Mouse (Mus musculus): ENCODE measurements at regions not wholly inside any gene's neighbourhood (a gene's known extent, or its start where the extent isn't known, plus 50 kb on each side); places are given as distances from the start of the nearest gene placed in this dataset.
A peak's percentile ranks its signal among the peaks of the same experiment; 100 is the strongest.

GRCm38 (mm10) chr13:48017649-48018048 lies 243.4 kb upstream of the Id4 start:
- peak; percentile 38 for DNase-seq (ENCODE audit: low spot score)
- H3K36me3 ChIP-seq (ENCODE audit: control insufficient read depth, insufficient read depth, low read length), result no peaks in the 10 kb centered on the region
- H3K9ac ChIP-seq (ENCODE audit: low read length), result no peak overlapping the region
- no peak overlapping the region for H3K27ac ChIP-seq (replicated peaks)
- TF ChIP-seq CTCF (IDR thresholded peaks at IDR 0.05; ENCODE audit: low read depth) (no peak), EP300 (optimal IDR thresholded peaks at IDR 0.05) (no peak)
- 54% methylated on average over 8 of the region's 8 CpGs for WGBS
- H3K27me3 ChIP-seq (ENCODE audit: control insufficient read depth, insufficient read depth, low read length), result no peaks in the 10 kb centered on the region
- no peak overlapping the region for H3K4me3 ChIP-seq (ENCODE audit: low read depth, low read length)
- no peaks in the 10 kb centered on the region for H3K4me1 ChIP-seq (replicated peaks; ENCODE audit: control insufficient read depth, insufficient read depth)
- peak; percentile 61 for ATAC-seq (ENCODE audit: low FRiP score, low TSS enrichment)
- H3K4me2 ChIP-seq (replicated peaks; ENCODE audit: low read depth), result no peak overlapping the region
- no peaks in the 10 kb centered on the region for H3K9me3 ChIP-seq (ENCODE audit: control insufficient read depth, low read length)

- WGBS, result 66% methylated on average over 5 of the region's 5 CpGs
- Histone ChIP-seq H3K4me2 (replicated peaks; ENCODE audit: low read depth) (no peak overlapping the region; the same call in 1 of the 2 replicates), H3K4me1 (replicated peaks; ENCODE audit: control insufficient read depth, insufficient read depth) (no peaks in the 10 kb centered on the region), H3K27me3 (ENCODE audit: control insufficient read depth, insufficient read depth, low read length) (no peaks in the 10 kb centered on the region), H3K36me3 (ENCODE audit: control insufficient read depth, insufficient read depth, low read length) (no peaks in the 10 kb centered on the region), H3K9me3 (ENCODE audit: control insufficient read depth, low read length) (no peaks in the 10 kb centered on the region), H3K27ac (replicated peaks) (no peak overlapping the region), H3K9ac (ENCODE audit: low read length) (no peak overlapping the region), H3K4me3 (ENCODE audit: low read depth, low read length) (no peak overlapping the region)
- DNase-seq (ENCODE audit: low spot score) (no peak), ATAC-seq (ENCODE audit: low FRiP score, low TSS enrichment) (no peak)
- TF ChIP-seq EP300 (optimal IDR thresholded peaks at IDR 0.05), result no peak
- TF ChIP-seq CTCF (IDR thresholded peaks at IDR 0.05; ENCODE audit: low read depth), result no peak
These were observed 242.4 kb upstream of the Id4 start for GRCm38 (mm10) chr13:48018606-48019005.

GRCm38 (mm10) chr13:48022958-48023615 lies 237.9 kb upstream of the Id4 start:
- ATAC-seq (ENCODE audit: low FRiP score, low TSS enrichment) (no peak), DNase-seq (ENCODE audit: low spot score) (no peak)
- Histone ChIP-seq H3K27me3 (ENCODE audit: control insufficient read depth, insufficient read depth, low read length) (no peaks in the 10 kb centered on the region), H3K4me1 (replicated peaks; ENCODE audit: control insufficient read depth, insufficient read depth) (no peaks in the 10 kb centered on the region), H3K9ac (ENCODE audit: low read length) (no peak overlapping the region), H3K4me2 (replicated peaks; ENCODE audit: low read depth) (no peak overlapping the region), H3K4me3 (ENCODE audit: low read depth, low read length) (no peak overlapping the region), H3K9me3 (ENCODE audit: control insufficient read depth, low read length) (no peaks in the 10 kb centered on the region), H3K27ac (replicated peaks) (no peak overlapping the region), H3K36me3 (ENCODE audit: control insufficient read depth, insufficient read depth, low read length) (no peaks in the 10 kb centered on the region)
- 68% methylated on average over 7 of the region's 7 CpGs for WGBS
- no peak for TF ChIP-seq CTCF (IDR thresholded peaks at IDR 0.05; ENCODE audit: low read depth)
- TF ChIP-seq EP300 (optimal IDR thresholded peaks at IDR 0.05), result no peak

GRCm38 (mm10) chr13:48027775-48028489 lies 233.1 kb upstream of the Id4 start:
- ATAC-seq (ENCODE audit: low FRiP score, low TSS enrichment) (no peak), DNase-seq (ENCODE audit: low spot score) (peak; percentile 64)
- 38% methylated on average over 7 of the region's 7 CpGs for WGBS

GRCm38 (mm10) chr13:48031491-48031890 lies 229.5 kb upstream of the Id4 start:
- Histone ChIP-seq H3K4me2 (replicated peaks; ENCODE audit: low read depth) (no peak overlapping the region), H3K27me3 (ENCODE audit: control insufficient read depth, insufficient read depth, low read length) (no peaks in the 10 kb centered on the region), H3K36me3 (ENCODE audit: control insufficient read depth, insufficient read depth, low read length) (no peaks in the 10 kb centered on the region), H3K9ac (ENCODE audit: low read length) (no peak overlapping the region), H3K27ac (replicated peaks) (no peak overlapping the region), H3K4me1 (replicated peaks; ENCODE audit: control insufficient read depth, insufficient read depth) (no peaks in the 10 kb centered on the region), H3K4me3 (ENCODE audit: low read depth, low read length) (no peak overlapping the region), H3K9me3 (ENCODE audit: control insufficient read depth, low read length) (no peaks in the 10 kb centered on the region)
- DNase-seq (ENCODE audit: low spot score) (no peak), ATAC-seq (ENCODE audit: low FRiP score, low TSS enrichment) (no peak)
- no peak for TF ChIP-seq EP300 (optimal IDR thresholded peaks at IDR 0.05)
- no peak for TF ChIP-seq CTCF (IDR thresholded peaks at IDR 0.05; ENCODE audit: low read depth)
- WGBS, result 85% methylated on average over 8 of the region's 8 CpGs

More at GRCm38 (mm10) chr13:48027775-48028489, 233.1 kb upstream of the Id4 start:
- H3K4me3 ChIP-seq (ENCODE audit: low read depth, low read length), result no peak overlapping the region
- no peaks in the 10 kb centered on the region for H3K27me3 ChIP-seq (ENCODE audit: control insufficient read depth, insufficient read depth, low read length)
- H3K4me1 ChIP-seq (replicated peaks; ENCODE audit: control insufficient read depth, insufficient read depth), result no peaks in the 10 kb centered on the region
- H3K27ac ChIP-seq (replicated peaks), result no peak overlapping the region
- TF ChIP-seq CTCF (IDR thresholded peaks at IDR 0.05; ENCODE audit: low read depth), result no peak
- no peak for TF ChIP-seq EP300 (optimal IDR thresholded peaks at IDR 0.05)
- no peaks in the 10 kb centered on the region for H3K36me3 ChIP-seq (ENCODE audit: control insufficient read depth, insufficient read depth, low read length)
- H3K4me2 ChIP-seq (replicated peaks; ENCODE audit: low read depth), result no peak overlapping the region
- H3K9ac ChIP-seq (ENCODE audit: low read length), result no peak overlapping the region
- no peaks in the 10 kb centered on the region for H3K9me3 ChIP-seq (ENCODE audit: control insufficient read depth, low read length)

GRCm38 (mm10) chr13:48042172-48042571 lies 218.9 kb upstream of the Id4 start:
- H3K27me3 ChIP-seq (ENCODE audit: control insufficient read depth, insufficient read depth, low read length), result no peaks in the 10 kb centered on the region
- no peaks in the 10 kb centered on the region for H3K36me3 ChIP-seq (ENCODE audit: control insufficient read depth, insufficient read depth, low read length)
- H3K9me3 ChIP-seq (ENCODE audit: control insufficient read depth, low read length), result no peaks in the 10 kb centered on the region
- ATAC-seq (ENCODE audit: low FRiP score, low TSS enrichment) (no peak), DNase-seq (ENCODE audit: low spot score) (no peak)
- no peak overlapping the region for H3K4me3 ChIP-seq (ENCODE audit: low read depth, low read length)
- H3K27ac ChIP-seq (replicated peaks), result no peak overlapping the region
- WGBS, result 62% methylated on average over 4 of the region's 4 CpGs
- H3K4me2 ChIP-seq (replicated peaks; ENCODE audit: low read depth), result no peak overlapping the region
- no peaks in the 10 kb centered on the region for H3K4me1 ChIP-seq (replicated peaks; ENCODE audit: control insufficient read depth, insufficient read depth)
- H3K9ac ChIP-seq (ENCODE audit: low read length), result no peak overlapping the region
- TF ChIP-seq EP300 (optimal IDR thresholded peaks at IDR 0.05) (no peak), CTCF (IDR thresholded peaks at IDR 0.05; ENCODE audit: low read depth) (no peak)
